Mouse (Mus musculus) cerebellum, adult 2 months (tissue): ENCODE results near the gene Knl1. TPM values are rescaled to one million over a fixed set of nuclear protein-coding genes. Genes with fewer than 3 reads are reported as not detected.

Experiments used
- DNase-seq, 2 experiments: peaks; one replicate each; pipeline ENCODE4 v3.0.0; 2021
- H3K27ac ChIP-seq: fragments of 200-500 bp; 2 replicates; pipeline ENCODE4 v1.5.1; 2012; ENCODE audit warnings: low read length, control low read depth, inconsistent platforms; ENCODE audit not compliant: insufficient read depth
- H3K27me3 ChIP-seq: fragments of 200-500 bp; 2 replicates; pipeline ENCODE4 v1.6.1; 2012; ENCODE audit warnings: inconsistent platforms, mild to moderate bottlenecking, low read length, moderate library complexity; ENCODE audit not compliant: control insufficient read depth, insufficient read depth
- H3K4me1 ChIP-seq: fragments of 200-500 bp; 2 replicates; pipeline ENCODE4 v1.6.1; 2011; ENCODE audit warnings: low read length; ENCODE audit not compliant: control insufficient read depth, insufficient read depth
- H3K4me3 ChIP-seq: fragments of 200-500 bp; replicated peaks from 2 replicates; pipeline ENCODE3; 2011; ENCODE audit warnings: mild to moderate bottlenecking, low read depth, low read length, control low read depth; ENCODE audit not compliant: insufficient read depth
- CTCF ChIP-seq: fragments of 200-500 bp; IDR thresholded peaks from 2 replicates; pipeline ENCODE4 v1.5.1; 2011; ENCODE audit warnings: low read depth, mild to moderate bottlenecking, control low read depth, low read length, moderate library complexity, borderline replicate concordance; ENCODE audit not compliant: insufficient read depth
- POLR2A ChIP-seq: fragments of 200-500 bp; IDR thresholded peaks from 2 replicates; pipeline ENCODE4 v1.6.1; 2011; ENCODE audit warnings: low read length, control low read depth, borderline replicate concordance; ENCODE audit not compliant: insufficient read depth
- WGBS: fragments of 180-500 bp; shearing (Covaris S2); methylation state at CpG from one replicate; pipeline ENCODE4 v1.1.7; 2018; 5-methylcytosine and 5-hydroxymethylcytosine counted together
- polyA plus RNA-seq: library from polyadenylated mRNA; depleted of rRNA; stranded (reverse); fragments of >200 nt; gene quantifications from 2 replicates; pipeline ENCODE4 v1.2.3, GENCODE M21; 2012

Knl1 gene
- polyA plus RNA-seq, 1 experiment = 0.02 TPM

DNA sequence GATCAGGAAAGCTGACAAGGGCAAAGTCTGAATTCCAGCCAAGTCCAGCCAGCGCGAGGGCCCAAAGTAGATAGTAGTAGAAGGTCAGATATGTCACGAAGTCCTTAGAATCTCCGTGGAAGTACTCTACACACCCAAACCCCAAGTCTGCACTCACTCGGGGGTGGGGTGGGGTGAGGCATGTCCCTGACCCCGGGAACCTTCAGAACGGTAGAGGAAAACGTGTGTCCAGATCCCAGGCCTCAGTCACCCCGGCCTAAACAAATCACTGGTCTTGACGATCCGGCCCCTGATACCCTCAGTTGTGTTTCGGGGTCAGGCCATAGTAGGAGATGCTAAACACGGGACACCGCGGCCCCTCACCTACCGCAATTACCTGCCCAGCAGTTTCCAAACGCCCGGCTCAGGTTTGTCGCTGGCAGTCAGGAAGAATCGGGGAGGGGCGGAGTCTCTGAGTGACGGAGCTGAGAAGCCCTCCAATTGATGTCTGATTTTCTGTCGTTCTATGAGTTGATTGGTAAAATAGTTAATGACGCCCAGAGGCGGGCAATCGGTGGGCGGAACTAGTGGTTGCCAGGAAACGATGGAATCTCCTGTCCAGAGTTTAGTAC is 17.9 kb upstream of the Knl1 start, which contains the start of gene Ccdc32:
Ccdc32 (minus strand) TSS at position 453 of the 611 bp plus-strand sequence.
- TF ChIP-seq CTCF (no peak), POLR2A (peak; percentile 44; the same call in 1 of the 2 replicates)
- H3K4me3 ChIP-seq = peak within 1 kb of the TSS; percentile 97
- 0 out of 2 replicates have a peak within 1 kb of the TSS, but pooled peaks have one; percentile 2 for H3K27ac ChIP-seq
- peak; percentile 95 to 96 for DNase-seq
- peaks cover 4% of the 10 kb centered on the region; the same call in 1 of the 2 replicates for H3K4me1 ChIP-seq
- under 1% methylated on average over 28 of the region's 28 CpGs for WGBS
- H3K27me3 ChIP-seq = no peaks in the 10 kb centered on the region

DNA sequence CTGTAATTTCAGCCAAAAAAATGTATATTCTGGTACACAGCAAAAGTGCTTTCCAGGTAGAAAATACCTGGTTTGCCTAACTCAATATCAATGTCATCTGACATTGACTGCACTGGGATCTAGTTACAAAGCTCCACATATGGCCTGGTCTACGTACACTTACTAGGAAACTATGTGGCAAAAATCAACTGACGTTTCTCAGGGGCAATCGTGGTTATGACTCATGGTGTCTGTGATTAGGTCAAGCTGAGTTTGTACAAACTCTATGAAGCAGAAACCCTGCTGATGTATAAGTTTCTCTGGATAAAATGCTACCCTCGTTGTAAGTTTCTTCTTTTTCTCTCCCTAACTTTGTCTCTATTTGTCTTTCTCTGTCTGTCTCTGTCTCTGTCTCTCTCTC is 14.7 kb upstream of the Knl1 start:
- H3K4me1 ChIP-seq = peaks cover 4% of the 10 kb centered on the region; the same call in 1 of the 2 replicates
- H3K4me3 ChIP-seq = no peak overlapping the region
- TF ChIP-seq POLR2A (no peak), CTCF (no peak)
- no peaks in the 10 kb centered on the region for H3K27me3 ChIP-seq
- DNase-seq = no peak
- no peak overlapping the region for H3K27ac ChIP-seq
- 64% methylated on average over 4 of the region's 4 CpGs for whole genome bisulfite sequencing

DNA sequence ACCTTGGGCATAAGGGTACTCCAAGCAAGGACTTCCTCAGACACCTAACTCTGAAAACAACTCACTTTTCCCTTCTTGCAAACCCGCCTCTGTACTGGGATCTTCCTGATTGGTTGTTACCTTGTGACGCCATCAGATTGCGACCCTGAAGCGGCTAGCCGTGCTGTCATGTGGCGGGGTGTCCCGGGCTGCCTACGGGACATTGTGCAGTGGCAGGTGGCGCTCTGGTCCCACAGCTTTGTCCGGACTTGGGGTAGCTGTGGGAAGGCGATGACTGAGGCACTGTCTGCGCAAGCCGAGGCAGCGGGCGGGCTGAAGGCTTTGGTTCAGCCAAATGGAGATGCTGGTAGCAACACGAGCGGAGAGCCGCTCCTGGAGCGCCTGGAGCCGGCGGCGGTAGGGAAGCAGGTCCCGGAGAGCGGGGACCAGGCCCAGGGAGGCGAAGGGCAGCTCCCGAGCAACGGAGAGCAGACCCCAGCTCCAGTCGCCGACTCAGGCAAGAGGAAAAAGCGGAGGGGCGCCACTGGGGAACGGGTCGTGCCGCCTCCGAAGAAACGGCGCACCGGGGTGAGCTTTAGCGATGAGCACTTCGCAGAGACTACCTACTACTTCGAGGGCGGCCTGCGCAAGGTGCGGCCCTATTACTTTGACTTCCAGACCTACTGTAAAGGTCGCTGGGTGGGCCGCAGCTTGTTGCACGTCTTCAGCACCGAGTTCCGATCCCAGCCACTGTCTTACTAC is 12.1 kb upstream of the Knl1 start, which contains the start of gene Rpusd2:
Rpusd2 (plus strand) TSS at position 135 of the 741 bp plus-strand sequence.
- DNase-seq = peak; percentile 91 to 93
- under 1% methylated on average over 49 of the region's 49 CpGs for WGBS
- no peak; the same call in 1 of the 2 replicates for TF ChIP-seq CTCF
- TF ChIP-seq POLR2A = peak; percentile 71

DNA sequence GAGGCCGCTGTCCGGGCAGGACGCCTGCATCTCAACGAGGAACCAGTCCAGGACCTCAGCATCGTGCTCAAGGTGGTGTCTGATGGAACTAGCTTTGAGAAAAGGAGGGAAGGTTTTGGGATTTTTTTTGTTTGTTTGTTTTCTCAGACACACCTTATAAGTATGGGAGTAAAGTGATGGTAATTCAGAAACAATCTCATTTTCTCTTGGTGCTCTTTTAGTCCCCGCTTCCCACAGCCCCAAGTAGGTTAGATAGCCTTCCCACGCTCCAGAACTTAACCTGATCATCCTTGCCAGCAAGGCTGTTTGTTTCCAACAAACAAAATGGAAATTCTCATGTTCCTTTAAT is 11.5 kb upstream of the Knl1 start:
- Histone ChIP-seq H3K4me1 (no peaks in the 10 kb centered on the region), H3K27me3 (no peaks in the 10 kb centered on the region), H3K27ac (no peak overlapping the region), H3K4me3 (peak overlapping the region; percentile 62)
- 6% methylated on average over 7 of the region's 7 CpGs for WGBS
- DNase-seq = no peak
- no peak for TF ChIP-seq POLR2A
- no peak for TF ChIP-seq CTCF

More for the DNA sequence above, 12.1 kb upstream of the Knl1 start, which contains the start of gene Rpusd2:
- no peaks in the 10 kb centered on the region for H3K4me1 ChIP-seq
- H3K27ac ChIP-seq = 0 out of 2 replicates have a peak within 1 kb of the TSS, but pooled peaks have one; percentile 12
- H3K4me3 ChIP-seq = peak within 1 kb of the TSS; percentile 62
- H3K27me3 ChIP-seq = no peaks in the 10 kb centered on the region

DNA sequence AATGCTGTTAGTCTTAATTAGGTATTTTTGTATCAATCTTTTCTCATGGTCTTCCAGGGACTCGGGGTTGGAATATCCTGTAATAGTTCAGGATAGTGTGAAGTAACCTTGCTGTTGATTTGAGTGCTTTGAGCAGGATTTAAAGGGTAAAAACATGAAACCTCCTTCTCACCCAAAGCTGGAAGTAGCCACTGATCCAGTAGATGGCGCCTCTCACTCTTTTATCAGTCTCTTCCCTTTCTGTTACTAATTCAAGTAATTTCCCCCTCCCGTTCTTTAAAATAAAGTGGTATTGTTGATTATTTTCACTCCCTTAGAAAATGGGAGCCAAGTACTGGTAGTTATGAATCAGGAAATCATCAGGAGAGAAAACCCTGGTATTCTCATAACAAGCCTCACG is 6.0 kb upstream of the Knl1 start:
- 37% methylated on average over 4 of the region's 4 CpGs for WGBS
- no peaks in the 10 kb centered on the region for H3K4me1 ChIP-seq
- H3K4me3 ChIP-seq = no peak overlapping the region
- TF ChIP-seq POLR2A = no peak
- no peak for TF ChIP-seq CTCF
- H3K27ac ChIP-seq = no peak overlapping the region
- H3K27me3 ChIP-seq = no peaks in the 10 kb centered on the region
- DNase-seq = no peak

- WGBS = 64% methylated on average over 2 of the region's 2 CpGs
Observed at GRCm38 (mm10) chr2:119045163-119045562, 1.8 kb upstream of the Knl1 start.

GRCm38 (mm10) chr2:119047849-119048248 is 930 bp downstream of the Knl1 start:
- TF ChIP-seq POLR2A (no peak), CTCF (no peak)
- 8% methylated on average over 4 of the region's 4 CpGs for WGBS

More at GRCm38 (mm10) chr2:119045163-119045562, 1.8 kb upstream of the Knl1 start:
- no peak overlapping the region for H3K27ac ChIP-seq
- TF ChIP-seq CTCF = no peak
- TF ChIP-seq POLR2A = no peak
- no peak overlapping the region for H3K4me3 ChIP-seq
- no peaks in the 10 kb centered on the region for H3K27me3 ChIP-seq
- no peak for DNase-seq
- no peaks in the 10 kb centered on the region for H3K4me1 ChIP-seq

More at GRCm38 (mm10) chr2:119047849-119048248, 930 bp downstream of the Knl1 start:
- no peaks in the 10 kb centered on the region for H3K27me3 ChIP-seq
- no peaks in the 10 kb centered on the region for H3K4me1 ChIP-seq
- no peak overlapping the region for H3K27ac ChIP-seq
- no peak overlapping the region for H3K4me3 ChIP-seq
- DNase-seq = no peak
